Mouse (Mus musculus): Measurements from ENCODE around the gene Zmym4.

DNA sequence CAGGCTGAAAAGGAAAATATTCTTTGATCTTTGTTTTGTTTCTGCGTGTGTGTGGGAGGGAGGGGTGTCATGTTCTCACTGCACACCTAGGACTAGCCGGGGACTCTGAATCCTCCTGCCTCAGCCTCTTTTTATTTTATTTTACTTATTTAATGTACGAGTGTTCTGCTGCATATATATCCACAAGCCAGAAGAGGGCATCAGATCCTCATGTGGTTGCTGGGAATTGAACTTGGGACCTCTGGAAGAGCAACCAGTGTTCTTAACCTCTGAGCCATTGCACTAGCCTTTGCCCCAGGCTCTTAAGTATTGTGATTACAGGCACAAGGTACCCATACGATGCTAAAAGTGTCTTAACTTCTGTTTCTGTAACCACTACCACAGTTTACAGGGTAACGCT, 18.8 kb upstream of the Zmym4 start:
- TF ChIP-seq HCFC1 (IDR thresholded peaks at IDR 0.05; ENCODE audit: low read depth, low read length) (no peak), CHD2 (IDR thresholded peaks at IDR 0.05; ENCODE audit: low read length) (no peak), JUND (IDR thresholded peaks at IDR 0.05; ENCODE audit: low read depth, low read length) (no peak), NRF1 (IDR thresholded peaks at IDR 0.05; ENCODE audit: insufficient read depth, low read depth, low read length, poor library complexity, severe bottlenecking) (no peak), MEF2A (IDR thresholded peaks at IDR 0.05; ENCODE audit: extremely low read depth, insufficient replicate concordance, low read depth, low read length, poor library complexity, severe bottlenecking) (no peak), CTCF (IDR thresholded peaks at IDR 0.05 in 2 of 3, conservative IDR thresholded peaks at IDR 0.05 in 1 of 3; ENCODE audit: control insufficient read depth in 1 of 3, insufficient read depth in 1 of 3, low read depth in 2 of 3, low read length in 3 of 3, poor library complexity in 1 of 3, severe bottlenecking in 1 of 3) (0 out of 6 replicates have a peak, but pooled peaks of 1 of the 3 experiments have one; percentile 6), POLR2A (IDR thresholded peaks at IDR 0.05; ENCODE audit: control insufficient read depth in 1 of 2, insufficient read depth in 1 of 2, low read depth in 1 of 2, low read length in 2 of 2, poor library complexity in 1 of 2) (no peak), POLR2AphosphoS5 (IDR thresholded peaks at IDR 0.05; ENCODE audit: borderline replicate concordance, low read depth, low read length) (no peak), USF1 (IDR thresholded peaks at IDR 0.05; ENCODE audit: low read depth, low read length) (no peak), NELFE (IDR thresholded peaks at IDR 0.05; ENCODE audit: low read depth, low read length) (no peak), RAD21 (IDR thresholded peaks at IDR 0.05; ENCODE audit: low read depth, low read length) (no peak; the same call in 1 of the 2 replicates)
